ENCODE assay signal across 10 mouse cellular contexts in the genomic region with DNA sequence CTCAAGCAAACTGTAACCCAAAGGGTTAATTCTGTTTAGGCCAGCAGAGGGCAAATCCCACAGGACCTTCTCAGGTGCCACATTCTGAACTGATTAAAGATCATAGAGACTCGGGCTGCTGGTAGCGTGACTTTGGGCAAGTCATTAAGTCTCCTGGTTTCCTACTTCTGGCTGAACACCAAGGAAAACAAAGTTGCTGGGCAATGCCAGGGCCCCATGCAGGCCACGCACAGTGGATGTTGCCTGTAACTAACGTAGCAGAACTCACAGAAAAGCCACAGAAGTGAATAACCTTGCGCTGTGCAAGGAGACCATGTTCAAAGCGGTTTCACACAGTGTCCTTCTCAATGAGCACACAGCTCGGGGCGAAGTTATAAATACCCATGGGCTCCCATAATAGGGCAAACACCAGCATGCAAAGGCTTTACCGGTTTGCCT.
DNase-seq lines count a peak whose midpoint lies in the region; ATAC-seq lines count a peak whose summit lies in the region.
"Had no signal": no experiment of that assay in that cellular context is flagged by ENCODE, and none has a peak within 500 bp of the region (broad histone marks: within the 10 kb centered on the region; RNA-seq: fewer than 3 reads in every experiment).

No protein-coding gene starts in this region.

- H3K9me3 ChIP-seq in forebrain, embryonic 14.5 days (replicated peaks; ENCODE audit: control insufficient read depth, low read length), result no peaks in the 10 kb centered on the region
- H3K9me3 ChIP-seq in forebrain, embryonic 13.5 days (replicated peaks), result no peaks in the 10 kb centered on the region
- no peaks in the 10 kb centered on the region for H3K9me3 ChIP-seq in heart, embryonic 14.5 days (ENCODE audit: control insufficient read depth, low read length)
- no peaks in the 10 kb centered on the region for H3K9me3 ChIP-seq in intestine, embryonic 16.5 days (ENCODE audit: control insufficient read depth, low read length)

- no peaks in the 10 kb centered on the region for H3K27me3 ChIP-seq in forebrain, embryonic 14.5 days (replicated peaks; ENCODE audit: control insufficient read depth, insufficient read depth, low read length)
- H3K27me3 ChIP-seq in forebrain, embryonic 13.5 days, result no peaks in the 10 kb centered on the region
- H3K27me3 ChIP-seq in heart, embryonic 14.5 days (ENCODE audit: control insufficient read depth, insufficient read depth, low read length), result no peaks in the 10 kb centered on the region
- H3K27me3 ChIP-seq in intestine, embryonic 16.5 days (replicated peaks; ENCODE audit: control insufficient read depth, insufficient read depth, low read length), result no peaks in the 10 kb centered on the region

- no peak overlapping the region for H3K4me3 ChIP-seq in forebrain, embryonic 14.5 days (ENCODE audit: low read depth, low read length)
- no peak overlapping the region for H3K4me3 ChIP-seq in forebrain, embryonic 13.5 days
- no peak overlapping the region for H3K4me3 ChIP-seq in heart, embryonic 14.5 days (ENCODE audit: control insufficient read depth in 1 of 2, insufficient read depth in 1 of 2, low read depth in 1 of 2, low read length in 2 of 2)
- no peak overlapping the region for H3K4me3 ChIP-seq in intestine, embryonic 16.5 days (ENCODE audit: low read length)

- H3K27ac ChIP-seq in forebrain, embryonic 14.5 days (ENCODE audit: low read depth, low read length), result no peak overlapping the region
- H3K27ac ChIP-seq in forebrain, embryonic 13.5 days, result no peak overlapping the region
- H3K27ac ChIP-seq in heart, embryonic 14.5 days (replicated peaks in 1 of 2; ENCODE audit: control insufficient read depth in 1 of 2, insufficient read depth in 1 of 2, low read depth in 2 of 2, low read length in 2 of 2), result peak overlapping the region; percentile 38 to 55; a peak in 3 of 4 replicates
- no peak overlapping the region for H3K27ac ChIP-seq in intestine, embryonic 16.5 days (ENCODE audit: low read length)

- H3K4me1 ChIP-seq in forebrain, embryonic 14.5 days (ENCODE audit: control insufficient read depth, insufficient read depth, low read length), result no peaks in the 10 kb centered on the region
- H3K4me1 ChIP-seq in forebrain, embryonic 13.5 days, result no peaks in the 10 kb centered on the region; the same call in 1 of the 2 replicates
- peaks cover 15 to 25% of the 10 kb centered on the region in 2 experiments for H3K4me1 ChIP-seq in heart, embryonic 14.5 days (ENCODE audit: control insufficient read depth in 2 of 2, insufficient read depth in 2 of 2, low read length in 2 of 2)
- H3K4me1 ChIP-seq in intestine, embryonic 16.5 days (ENCODE audit: control insufficient read depth, insufficient read depth, low read length), result no peaks in the 10 kb centered on the region

- H3K4me2 ChIP-seq in forebrain, embryonic 14.5 days (ENCODE audit: low read length), result no peak overlapping the region
- no peak overlapping the region for H3K4me2 ChIP-seq in forebrain, embryonic 13.5 days
- peak overlapping the region; percentile 31 for H3K4me2 ChIP-seq in heart, embryonic 14.5 days (ENCODE audit: low read length)
- no peak overlapping the region for H3K4me2 ChIP-seq in intestine, embryonic 16.5 days (ENCODE audit: low read depth, low read length)

- WGBS in forebrain, embryonic 14.5 days, result 53% methylated on average over 9 of the region's 9 CpGs
- WGBS in forebrain, embryonic 13.5 days, result 60% methylated on average over 9 of the region's 9 CpGs
- WGBS in heart, embryonic 14.5 days, result 34% methylated on average over 9 of the region's 9 CpGs
- 64% methylated on average over 9 of the region's 9 CpGs for WGBS in intestine, embryonic 16.5 days

- DNase-seq in forebrain, embryonic 14.5 days (ENCODE audit: low spot score), result peak; percentile 13
- DNase-seq in adrenal gland, postnatal 10 days, result peak; percentile 28
- peak; percentile 54 to 82 for DNase-seq in kidney, postnatal 25 days
- no peak for DNase-seq in left cerebral cortex, postnatal 4 days
- no peak for DNase-seq in frontal cortex, postnatal 36 days (ENCODE audit: low spot score in 2 of 2)
- DNase-seq: cerebellum, adult 9-11 months; liver had no signal

- no peak for ATAC-seq in forebrain, embryonic 14.5 days
- no peak for ATAC-seq in forebrain, embryonic 13.5 days
- no peak for ATAC-seq in heart, embryonic 14.5 days (ENCODE audit: insufficient number of reproducible peaks, insufficient read depth, low FRiP score, low read depth)
- ATAC-seq in intestine, embryonic 16.5 days, result no peak

- H3K36me3 ChIP-seq in forebrain, embryonic 14.5 days (ENCODE audit: control insufficient read depth, insufficient read depth, low read length), result no peaks in the 10 kb centered on the region
- H3K36me3 ChIP-seq in forebrain, embryonic 13.5 days (ENCODE audit: poor library complexity, severe bottlenecking), result no peaks in the 10 kb centered on the region
- no peaks in the 10 kb centered on the region for H3K36me3 ChIP-seq in heart, embryonic 14.5 days (ENCODE audit: control insufficient read depth, insufficient read depth, low read length)
- H3K36me3 ChIP-seq in intestine, embryonic 16.5 days (ENCODE audit: control insufficient read depth, insufficient read depth, low read length), result no peaks in the 10 kb centered on the region

- no peak overlapping the region for H3K9ac ChIP-seq in forebrain, embryonic 14.5 days (ENCODE audit: low read length)
- H3K9ac ChIP-seq in forebrain, embryonic 13.5 days, result no peak overlapping the region
- peak overlapping the region; percentile 41; the same call in 1 of the 2 replicates for H3K9ac ChIP-seq in heart, embryonic 14.5 days (ENCODE audit: low read length)
- no peak overlapping the region for H3K9ac ChIP-seq in intestine, embryonic 16.5 days (ENCODE audit: low read depth, low read length)

- intact Hi-C loops in left cerebral cortex, postnatal 4 days (cut with DNase I), result no loop called here

Comparison
In these comparisons a context has a peak if more than half of its experiments do, and no peak if none do; other contexts are left out.
1. DNase-seq: peak in forebrain, embryonic 14.5 days (single experiment), adrenal gland, postnatal 10 days (single experiment) and kidney, postnatal 25 days (2 of 2); none in left cerebral cortex, postnatal 4 days (single experiment) and frontal cortex, postnatal 36 days (0 of 2).
2. H3K27ac ChIP-seq: peak in heart, embryonic 14.5 days (2 of 2); none in forebrain, embryonic 14.5 days (single experiment), forebrain, embryonic 13.5 days (single experiment) and intestine, embryonic 16.5 days (single experiment).